Mouse (Mus musculus): ENCODE measurements around the gene Cdt1. TPM values are rescaled to one million over a fixed set of nuclear protein-coding genes. Genes with fewer than 3 reads are reported as not detected.

Gene Cdt1
- polyA plus RNA-seq, 1 experiment from 2014 or later = 50.3 TPM

GRCm38 (mm10) chr8:122538310-122539076 lies 29.3 kb upstream of the Cdt1 start:
- no peak overlapping the region for H3K4me2 ChIP-seq
- no peak for TF ChIP-seq CTCF (IDR thresholded peaks at IDR 0.05; ENCODE audit: low read depth)
- WGBS = 89% methylated on average over 9 of the region's 9 CpGs
- H3K4me1 ChIP-seq (ENCODE audit: insufficient read depth) = peaks cover 20% of the 10 kb centered on the region
- peaks cover 19% of the 10 kb centered on the region; the same call in 1 of the 2 replicates for H3K36me3 ChIP-seq (ENCODE audit: insufficient read depth)
- no peaks in the 10 kb centered on the region for H3K27me3 ChIP-seq (ENCODE audit: insufficient read depth, low read length)
- H3K9ac ChIP-seq = no peak overlapping the region
- H3K9me3 ChIP-seq (ENCODE audit: low read depth, low read length) = no peaks in the 10 kb centered on the region
- ATAC-seq (ENCODE audit: insufficient read depth) = no peak
- no peak for DNase-seq
- no peak overlapping the region for H3K4me3 ChIP-seq (ENCODE audit: low read depth, low read length)
- H3K27ac ChIP-seq (ENCODE audit: low read depth) = peak overlapping the region; percentile 93

DNA sequence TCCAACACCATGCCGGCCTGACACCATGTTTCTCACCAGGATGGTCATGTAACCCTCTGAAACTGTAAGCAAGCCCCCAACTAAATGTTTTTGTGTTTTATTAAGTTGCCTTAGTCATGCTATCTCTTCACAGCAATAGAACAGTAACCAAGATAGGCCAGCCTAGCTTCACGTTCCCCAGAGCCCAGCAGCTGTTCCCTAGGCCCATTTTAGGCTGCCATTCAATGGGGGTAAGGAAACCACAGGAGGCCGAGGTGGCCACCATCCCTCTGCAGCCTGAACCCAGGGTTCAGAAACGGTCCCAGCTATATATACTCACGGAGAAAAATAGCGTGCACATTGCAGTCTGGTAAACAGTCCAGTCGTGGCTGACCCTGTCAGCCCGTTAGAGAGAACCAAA lies 23.7 kb upstream of the Cdt1 start:
- WGBS = 88% methylated on average over 8 of the region's 8 CpGs
- no peak for DNase-seq

GRCm38 (mm10) chr8:122546066-122546755 lies 21.6 kb upstream of the Cdt1 start:
- 74% methylated on average over 7 of the region's 7 CpGs for WGBS

More for the DNA sequence above, 23.7 kb upstream of the Cdt1 start:
- Histone ChIP-seq H3K36me3 (ENCODE audit: insufficient read depth) (peaks cover 29% of the 10 kb centered on the region; the same call in 1 of the 2 replicates), H3K4me3 (ENCODE audit: low read depth, low read length) (no peak overlapping the region), H3K4me1 (ENCODE audit: insufficient read depth) (peaks cover 18% of the 10 kb centered on the region), H3K9me3 (ENCODE audit: low read depth, low read length) (no peaks in the 10 kb centered on the region), H3K27me3 (ENCODE audit: insufficient read depth, low read length) (no peaks in the 10 kb centered on the region), H3K9ac (no peak overlapping the region), H3K27ac (ENCODE audit: low read depth) (no peak overlapping the region), H3K4me2 (no peak overlapping the region)
- no peak for TF ChIP-seq CTCF (IDR thresholded peaks at IDR 0.05; ENCODE audit: low read depth)
- no peak for ATAC-seq (ENCODE audit: insufficient read depth)

GRCm38 (mm10) chr8:122546811-122547453 lies 20.9 kb upstream of the Cdt1 start:
- Histone ChIP-seq H3K27me3 (ENCODE audit: insufficient read depth, low read length) (no peaks in the 10 kb centered on the region), H3K27ac (ENCODE audit: low read depth) (peak overlapping the region; percentile 69), H3K4me2 (peak overlapping the region; percentile 93), H3K9ac (peak overlapping the region; percentile 44), H3K9me3 (ENCODE audit: low read depth, low read length) (no peaks in the 10 kb centered on the region), H3K4me1 (ENCODE audit: insufficient read depth) (peaks cover 18% of the 10 kb centered on the region), H3K36me3 (ENCODE audit: insufficient read depth) (peaks cover 22% of the 10 kb centered on the region; the same call in 1 of the 2 replicates), H3K4me3 (ENCODE audit: low read depth, low read length) (peak overlapping the region; percentile 19)
- peak; percentile 74 for DNase-seq
- TF ChIP-seq CTCF (IDR thresholded peaks at IDR 0.05; ENCODE audit: low read depth) = no peak
- ATAC-seq (ENCODE audit: insufficient read depth) = no peak
- 41% methylated on average over 24 of the region's 24 CpGs for WGBS

More at GRCm38 (mm10) chr8:122546066-122546755, 21.6 kb upstream of the Cdt1 start:
- no peak for ATAC-seq (ENCODE audit: insufficient read depth)
- Histone ChIP-seq H3K4me2 (peak overlapping the region; percentile 93), H3K4me1 (ENCODE audit: insufficient read depth) (peaks cover 18% of the 10 kb centered on the region), H3K9me3 (ENCODE audit: low read depth, low read length) (no peaks in the 10 kb centered on the region), H3K27ac (ENCODE audit: low read depth) (peak overlapping the region; percentile 69), H3K4me3 (ENCODE audit: low read depth, low read length) (no peak overlapping the region; the same call in 1 of the 2 replicates), H3K9ac (peak overlapping the region; percentile 44; the same call in 1 of the 2 replicates), H3K27me3 (ENCODE audit: insufficient read depth, low read length) (no peaks in the 10 kb centered on the region), H3K36me3 (ENCODE audit: insufficient read depth) (peaks cover 22% of the 10 kb centered on the region; the same call in 1 of the 2 replicates)
- no peak for DNase-seq
- no peak for TF ChIP-seq CTCF (IDR thresholded peaks at IDR 0.05; ENCODE audit: low read depth)

- Histone ChIP-seq H3K27me3 (ENCODE audit: insufficient read depth, low read length) (no peaks in the 10 kb centered on the region), H3K27ac (ENCODE audit: low read depth) (peak overlapping the region; percentile 69), H3K4me1 (ENCODE audit: insufficient read depth) (peaks cover 18% of the 10 kb centered on the region), H3K9ac (peak overlapping the region; percentile 44), H3K4me3 (ENCODE audit: low read depth, low read length) (peak overlapping the region; percentile 19; the same call in 1 of the 2 replicates), H3K9me3 (ENCODE audit: low read depth, low read length) (no peaks in the 10 kb centered on the region), H3K36me3 (ENCODE audit: insufficient read depth) (peaks cover 17% of the 10 kb centered on the region; the same call in 1 of the 2 replicates), H3K4me2 (peak overlapping the region; percentile 93)
- WGBS = 31% methylated on average over 5 of the region's 5 CpGs
- DNase-seq (peak; percentile 59), ATAC-seq (ENCODE audit: insufficient read depth) (0 out of 2 replicates have a peak, but pooled peaks have one; percentile 5)
- no peak for TF ChIP-seq CTCF (IDR thresholded peaks at IDR 0.05; ENCODE audit: low read depth)
Observed at GRCm38 (mm10) chr8:122547815-122548214, 20.0 kb upstream of the Cdt1 start.

GRCm38 (mm10) chr8:122548331-122548730 lies 19.5 kb upstream of the Cdt1 start:
- Histone ChIP-seq H3K4me1 (ENCODE audit: insufficient read depth) (peaks cover 18% of the 10 kb centered on the region), H3K9ac (no peak overlapping the region; the same call in 1 of the 2 replicates), H3K4me3 (ENCODE audit: low read depth, low read length) (no peak overlapping the region)

More at GRCm38 (mm10) chr8:122548331-122548730, 19.5 kb upstream of the Cdt1 start:
- WGBS = 54% methylated on average over 13 of the region's 13 CpGs
- ATAC-seq (ENCODE audit: insufficient read depth) (no peak), DNase-seq (no peak)
- TF ChIP-seq CTCF (IDR thresholded peaks at IDR 0.05; ENCODE audit: low read depth) = no peak
- peak overlapping the region; percentile 69 for H3K27ac ChIP-seq (ENCODE audit: low read depth)
- H3K27me3 ChIP-seq (ENCODE audit: insufficient read depth, low read length) = no peaks in the 10 kb centered on the region
- peak overlapping the region; percentile 93 for H3K4me2 ChIP-seq
- H3K9me3 ChIP-seq (ENCODE audit: low read depth, low read length) = no peaks in the 10 kb centered on the region
- peaks cover 12% of the 10 kb centered on the region; the same call in 1 of the 2 replicates for H3K36me3 ChIP-seq (ENCODE audit: insufficient read depth)

All from lung, embryonic 14.5 days (tissue).